Comparison of ENCODE assay signal across 23 mouse cellular contexts in the genomic region with DNA sequence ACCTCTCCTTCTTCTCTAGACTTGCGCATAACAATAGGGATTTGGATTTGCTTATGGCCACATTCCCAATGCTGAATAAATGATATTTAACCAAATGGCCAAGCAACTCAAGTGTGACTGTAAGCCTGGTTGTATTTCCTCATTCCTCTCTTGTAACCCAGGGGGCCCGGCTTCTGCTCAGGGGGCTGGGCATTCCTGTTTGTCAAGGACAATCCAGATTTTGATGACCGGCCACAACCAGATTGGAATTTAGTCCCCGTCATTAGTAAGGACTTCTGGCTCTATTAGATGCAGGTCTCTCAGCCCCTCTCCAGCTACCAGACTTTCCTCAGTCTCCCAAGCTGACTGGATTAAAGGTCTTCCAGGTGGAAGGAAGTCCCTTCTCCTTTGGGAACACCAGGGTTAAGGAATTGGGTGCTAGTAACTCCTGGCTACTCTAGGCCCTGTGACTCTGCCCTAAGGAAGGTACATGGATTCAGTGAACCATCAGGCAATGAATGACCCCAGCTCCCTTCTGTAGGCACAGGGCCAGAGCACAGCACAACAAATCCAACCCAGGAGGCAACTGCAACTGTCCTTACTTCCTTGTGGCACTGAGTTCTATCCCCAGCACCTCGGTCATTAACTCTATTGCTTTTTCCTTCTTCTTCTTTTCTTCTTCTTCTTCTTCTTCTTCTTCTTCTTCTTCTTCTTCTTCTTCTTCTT. TPM values are rescaled to one million over a fixed set of nuclear protein-coding genes. Genes with fewer than 3 reads are reported as not detected.
DNase-seq lines count a peak whose midpoint lies in the region; ATAC-seq and TF ChIP-seq lines count a peak whose summit lies in the region.
"Had no signal": no experiment of that assay in that cellular context is flagged by ENCODE, and none has a peak within 500 bp of the region (broad histone marks: within the 10 kb centered on the region; RNA-seq: fewer than 3 reads in every experiment).

No protein-coding gene starts in this region.

- H3K9me3 ChIP-seq in kidney, postnatal 0 days (replicated peaks; ENCODE audit: low read length) = no peaks in the 10 kb centered on the region
- H3K9me3 ChIP-seq: embryonic facial prominence, embryonic 15.5 days; forebrain, embryonic 15.5 days; heart, embryonic 10.5 days; heart, embryonic 15.5 days; hindbrain, embryonic 13.5 days had no signal

- no peak for TF ChIP-seq CTCF in kidney, postnatal 0 days (IDR thresholded peaks at IDR 0.05; ENCODE audit: low read depth)

- no peak overlapping the region for H3K4me2 ChIP-seq in kidney, postnatal 0 days (ENCODE audit: low read length)
- H3K4me2 ChIP-seq: embryonic facial prominence, embryonic 15.5 days; forebrain, embryonic 15.5 days; heart, embryonic 15.5 days; hindbrain, embryonic 13.5 days had no signal

- H3K36me3 ChIP-seq in kidney, postnatal 0 days (ENCODE audit: insufficient read depth, low read length) = no peaks in the 10 kb centered on the region
- H3K36me3 ChIP-seq: embryonic facial prominence, embryonic 15.5 days; forebrain, embryonic 10.5 days; forebrain, embryonic 15.5 days; heart, embryonic 10.5 days; heart, embryonic 15.5 days; hindbrain, embryonic 13.5 days had no signal

- H3K4me3 ChIP-seq in kidney, postnatal 0 days (replicated peaks; ENCODE audit: low read depth, low read length) = no peak overlapping the region
- H3K4me3 ChIP-seq: embryonic facial prominence, embryonic 15.5 days; erythroblast, embryonic 14.5 days; forebrain, embryonic 10.5 days; forebrain, embryonic 15.5 days; heart, embryonic 10.5 days; heart, embryonic 15.5 days; hindbrain, embryonic 13.5 days had no signal

- peak; percentile 85 for DNase-seq in kidney, adult 11 months
- DNase-seq in kidney, adult 9 months = peak; percentile 87
- DNase-seq in kidney, postnatal 0 days (ENCODE audit: low spot score) = no peak
- peak; percentile 82 to 85 for DNase-seq in kidney, postnatal 36 days
- DNase-seq in adrenal gland, postnatal 4 days (ENCODE audit: low spot score in 2 of 2) = no peak
- no peak for DNase-seq in embryo, embryonic 10.5 days (ENCODE audit: low spot score)
- no peak for DNase-seq in urinary bladder, postnatal 36 days (ENCODE audit: low spot score in 2 of 2)
- no peak for DNase-seq in frontal cortex, postnatal 10 days (ENCODE audit: low spot score in 2 of 2)
- DNase-seq: adrenal gland, adult 2 months; adrenal gland, postnatal 25 days; cerebellum, adult 2 months; cerebellum, postnatal 10 days; embryo, embryonic 11 days; gastrocnemius, postnatal 10 days; heart, adult 18-20 months; heart, postnatal 14 days had no signal

- peak overlapping the region; percentile 82 for H3K27ac ChIP-seq in kidney, postnatal 0 days
- H3K27ac ChIP-seq: embryonic facial prominence, embryonic 15.5 days; forebrain, embryonic 10.5 days; forebrain, embryonic 15.5 days; heart, embryonic 10.5 days; heart, embryonic 15.5 days; hindbrain, embryonic 13.5 days had no signal

- H3K9ac ChIP-seq in kidney, postnatal 0 days (ENCODE audit: low read depth, low read length) = no peak overlapping the region
- H3K9ac ChIP-seq: embryonic facial prominence, embryonic 15.5 days; forebrain, embryonic 15.5 days; heart, embryonic 15.5 days; hindbrain, embryonic 13.5 days had no signal

- WGBS in kidney, postnatal 0 days = 65% methylated on average over 5 of the region's 5 CpGs

- H3K27me3 ChIP-seq in kidney, postnatal 0 days (ENCODE audit: insufficient read depth, low read length) = no peaks in the 10 kb centered on the region
- H3K27me3 ChIP-seq: embryonic facial prominence, embryonic 15.5 days; forebrain, embryonic 15.5 days; heart, embryonic 15.5 days; hindbrain, embryonic 13.5 days had no signal

- H3K4me1 ChIP-seq in kidney, postnatal 0 days (replicated peaks; ENCODE audit: insufficient read depth, low read length) = peaks cover 14% of the 10 kb centered on the region

- ATAC-seq in kidney, postnatal 0 days (replicated peaks; ENCODE audit: low FRiP score, low read depth) = no peak; the same call in 1 of the 2 replicates
- ATAC-seq: forebrain, embryonic 15.5 days had no signal

RNA-seq across cellular contexts. Expression of gene Irf2bpl, which starts 20.1 kb away (rescaled TPM):
- polyA plus RNA-seq in kidney, postnatal 0 days (2015; fragmentation: Nextera tagmentation; extraction: Ambion mirVana) = 52.1 and 57.9 TPM in 2 replicates
- total RNA-seq in adrenal gland, postnatal 4 days (2021) = 10 to 100 TPM; 78.0 to 81.7 TPM

Comparison
In these comparisons a context has a peak if more than half of its experiments do, and no peak if none do; other contexts are left out.
1. DNase-seq: peak in kidney, adult 11 months (single experiment), kidney, adult 9 months (single experiment) and kidney, postnatal 36 days (2 of 2); none in kidney, postnatal 0 days (single experiment), adrenal gland, postnatal 4 days (0 of 2), embryo, embryonic 10.5 days (single experiment), urinary bladder, postnatal 36 days (0 of 2) and frontal cortex, postnatal 10 days (0 of 2).